Mouse (Mus musculus) G1E (cell line): ENCODE results near the gene Gm6377.

Experiments
- CTCF ChIP-seq: IDR thresholded peaks from 2 replicates; pipeline ENCODE4 v1.5.1; 2012; ENCODE audit warnings: low read depth, low read length, inconsistent platforms, mixed read lengths
- GATA1 ChIP-seq: IDR thresholded peaks from 2 replicates; pipeline ENCODE4 v1.6.1; 2012; ENCODE audit warnings: borderline replicate concordance, low read length, inconsistent platforms, mixed read lengths
- GATA2 ChIP-seq: IDR thresholded peaks from 2 replicates; pipeline ENCODE4 v1.6.1; 2012; ENCODE audit warnings: low read depth, low read length, inconsistent platforms, borderline replicate concordance
- POLR2AphosphoS5 ChIP-seq: IDR thresholded peaks from 2 replicates; pipeline ENCODE4 v1.6.1; 2012; ENCODE audit warnings: low read depth, low read length, inconsistent platforms; ENCODE audit not compliant: insufficient replicate concordance
- TAL1 ChIP-seq: conservative IDR thresholded peaks from 2 replicates; pipeline ENCODE4 v1.6.1; 2012; ENCODE audit warnings: low read depth, low read length, inconsistent platforms, mixed read lengths

- TF ChIP-seq CTCF (no peak), GATA2 (no peak), GATA1 (no peak), POLR2AphosphoS5 (no peak), TAL1 (no peak)
These were observed 6.9 kb upstream of the Gm6377 start for GRCm38 (mm10) chrX:109189607-109190006.
